22 mouse cellular contexts compared by ENCODE assay signal in the genomic region with DNA sequence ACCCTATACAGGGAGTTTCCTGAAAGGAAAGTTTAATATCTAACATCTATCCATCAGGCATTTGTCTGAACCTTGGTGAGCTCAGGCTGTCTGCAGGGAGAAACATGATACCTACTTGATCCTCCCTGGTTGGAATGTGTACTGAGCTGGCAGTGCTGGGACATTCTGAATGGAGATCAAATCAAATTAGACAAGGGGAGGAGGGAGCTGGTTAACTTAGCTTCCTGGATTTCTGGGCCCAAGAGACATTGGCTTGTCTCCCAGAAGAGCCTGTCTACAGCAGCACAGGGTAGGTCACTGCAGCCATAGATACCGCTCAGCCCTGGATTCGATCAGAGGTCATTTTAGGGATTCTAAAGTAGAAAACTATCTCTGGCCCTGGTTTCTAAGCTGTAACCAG. TPM values are rescaled to one million over a fixed set of nuclear protein-coding genes. Genes with fewer than 3 reads are reported as not detected.
DNase-seq lines count a peak whose midpoint lies in the region; ATAC-seq lines count a peak whose summit lies in the region.
"Had no signal": no experiment of that assay in that cellular context is flagged by ENCODE, and none has a peak within 500 bp of the region (broad histone marks: within the 10 kb centered on the region; RNA-seq: fewer than 3 reads in every experiment).

No protein-coding gene starts in this region.

- H3K4me2 ChIP-seq in heart, embryonic 11.5 days, result no peak overlapping the region
- H3K4me2 ChIP-seq in limb, embryonic 13.5 days (replicated peaks), result no peak overlapping the region
- H3K4me2 ChIP-seq in liver, embryonic 11.5 days, result no peak overlapping the region
- H3K4me2 ChIP-seq: forebrain, embryonic 12.5 days; heart, embryonic 13.5 days; hindbrain, embryonic 12.5 days; liver, embryonic 12.5 days; lung, embryonic 15.5 days; midbrain, embryonic 13.5 days had no signal

- peaks cover 6% of the 10 kb centered on the region for H3K4me1 ChIP-seq in heart, embryonic 11.5 days (ENCODE audit: control insufficient read depth, insufficient read depth, low read length)
- H3K4me1 ChIP-seq in limb, embryonic 13.5 days, result peaks cover 16% of the 10 kb centered on the region
- peaks cover 18% of the 10 kb centered on the region for H3K4me1 ChIP-seq in limb, embryonic 10.5 days
- peaks cover 4% of the 10 kb centered on the region; the same call in 1 of the 2 replicates for H3K4me1 ChIP-seq in liver, embryonic 11.5 days (replicated peaks; ENCODE audit: control insufficient read depth, insufficient read depth, low read length)

- H3K36me3 ChIP-seq in heart, embryonic 11.5 days (ENCODE audit: control insufficient read depth, insufficient read depth, low read length), result peaks cover 15% of the 10 kb centered on the region; the same call in 1 of the 2 replicates
- peaks cover 54% of the 10 kb centered on the region for H3K36me3 ChIP-seq in limb, embryonic 13.5 days
- peaks cover 63% of the 10 kb centered on the region for H3K36me3 ChIP-seq in limb, embryonic 10.5 days
- peaks cover 23% of the 10 kb centered on the region for H3K36me3 ChIP-seq in liver, embryonic 11.5 days (ENCODE audit: control insufficient read depth, insufficient read depth, low read length)

- H3K9ac ChIP-seq in heart, embryonic 11.5 days (ENCODE audit: low read depth, low read length), result no peak overlapping the region
- no peak overlapping the region for H3K9ac ChIP-seq in limb, embryonic 13.5 days
- H3K9ac ChIP-seq in liver, embryonic 11.5 days (ENCODE audit: low read depth, low read length), result no peak overlapping the region
- H3K9ac ChIP-seq: forebrain, embryonic 12.5 days; heart, embryonic 13.5 days; hindbrain, embryonic 12.5 days; liver, embryonic 12.5 days; lung, embryonic 15.5 days; midbrain, embryonic 13.5 days had no signal

- WGBS in heart, embryonic 11.5 days (ENCODE audit: insufficient replicate concordance), result 90% methylated on average over 2 of the region's 2 CpGs
- 86% methylated on average over 2 of the region's 2 CpGs for WGBS in limb, embryonic 13.5 days
- WGBS in limb, embryonic 10.5 days, result 96% methylated on average over 2 of the region's 2 CpGs
- WGBS in liver, embryonic 11.5 days, result 81% methylated on average over 2 of the region's 2 CpGs

- peaks cover 31% of the 10 kb centered on the region for H3K27me3 ChIP-seq in heart, embryonic 11.5 days (ENCODE audit: control insufficient read depth, insufficient read depth, low read length)
- H3K27me3 ChIP-seq in limb, embryonic 13.5 days, result peaks cover 31% of the 10 kb centered on the region
- peaks cover 35% of the 10 kb centered on the region for H3K27me3 ChIP-seq in limb, embryonic 10.5 days (ENCODE audit: low read depth, poor library complexity, severe bottlenecking)
- H3K27me3 ChIP-seq in liver, embryonic 11.5 days (replicated peaks; ENCODE audit: control insufficient read depth, insufficient read depth, low read length), result peaks cover 25% of the 10 kb centered on the region

- no peak for ATAC-seq in heart, embryonic 11.5 days (replicated peaks; ENCODE audit: insufficient number of reproducible peaks, low FRiP score, low TSS enrichment)
- 0 out of 2 replicates have a peak, but pooled peaks have one; percentile 17 for ATAC-seq in limb, embryonic 13.5 days (ENCODE audit: low FRiP score, low read depth)
- no peak for ATAC-seq in liver, embryonic 11.5 days (replicated peaks; ENCODE audit: low FRiP score)
- ATAC-seq: activated CD4-positive, CD25-positive, alpha-beta regulatory T cell, adult 4 months; liver, embryonic 12.5 days; midbrain, embryonic 13.5 days had no signal

- no peak overlapping the region for H3K27ac ChIP-seq in heart, embryonic 11.5 days (ENCODE audit: low read depth, low read length)
- no peak overlapping the region for H3K27ac ChIP-seq in limb, embryonic 13.5 days
- no peak overlapping the region for H3K27ac ChIP-seq in limb, embryonic 10.5 days
- H3K27ac ChIP-seq in liver, embryonic 11.5 days (ENCODE audit: low read depth, low read length), result no peak overlapping the region
- H3K27ac ChIP-seq: heart, embryonic 13.5 days; hindbrain, embryonic 12.5 days; liver, embryonic 12.5 days; lung, embryonic 15.5 days; midbrain, embryonic 13.5 days; stomach, postnatal 0 days had no signal

- peak; percentile 12 to 23 for DNase-seq in heart, adult 9 months (ENCODE audit: low spot score in 2 of 2)
- no peak for DNase-seq in limb, embryonic 10.5 days (ENCODE audit: low spot score)
- peak; percentile 77 for DNase-seq in adipocyte (ENCODE audit: low spot score)
- no peak for DNase-seq in cerebellum, postnatal 10 days
- no peak for DNase-seq in liver, embryonic 11.5 days (ENCODE audit: low spot score)
- DNase-seq: adrenal gland, postnatal 25 days; cerebellum, adult 2 months; layer of hippocampus, postnatal 36 days; right cerebral cortex, postnatal 25 days had no signal

- H3K4me3 ChIP-seq in heart, embryonic 11.5 days (ENCODE audit: low read depth, low read length), result no peak overlapping the region
- no peak overlapping the region for H3K4me3 ChIP-seq in limb, embryonic 13.5 days
- H3K4me3 ChIP-seq in limb, embryonic 10.5 days, result no peak overlapping the region
- no peak overlapping the region for H3K4me3 ChIP-seq in liver, embryonic 11.5 days (ENCODE audit: low read depth, low read length)
- H3K4me3 ChIP-seq: forebrain, embryonic 12.5 days; heart, embryonic 13.5 days; hindbrain, embryonic 12.5 days; liver, embryonic 12.5 days; lung, embryonic 15.5 days; midbrain, embryonic 13.5 days had no signal

- H3K9me3 ChIP-seq in heart, embryonic 11.5 days (replicated peaks; ENCODE audit: control insufficient read depth, low read length), result no peaks in the 10 kb centered on the region
- H3K9me3 ChIP-seq in limb, embryonic 13.5 days, result no peaks in the 10 kb centered on the region
- no peaks in the 10 kb centered on the region for H3K9me3 ChIP-seq in limb, embryonic 10.5 days (replicated peaks)
- no peaks in the 10 kb centered on the region for H3K9me3 ChIP-seq in liver, embryonic 11.5 days (ENCODE audit: control insufficient read depth, low read length)
- H3K9me3 ChIP-seq: forebrain, embryonic 12.5 days; heart, embryonic 13.5 days; hindbrain, embryonic 12.5 days; liver, embryonic 12.5 days; lung, embryonic 15.5 days; midbrain, embryonic 13.5 days had no signal

RNA-seq across cellular contexts. Expression of a gene that starts 4.2 kb away (rescaled TPM):
- 0.27 TPM in 1 of 2 replicates, not detected in the other for polyA plus RNA-seq in heart, embryonic 11.5 days (2014; fragmentation: Nextera tagmentation; extraction: Ambion mirVana)
- polyA plus RNA-seq in limb, embryonic 13.5 days (2015; fragmentation: Nextera tagmentation; extraction: Ambion mirVana), result 0.92 TPM in 2 replicates
- 0.39 and 0.66 TPM in 2 replicates for polyA plus RNA-seq in limb, embryonic 10.5 days (2016; fragmentation: Nextera tagmentation; extraction: Ambion mirVana)
- 0.14 and 0.29 TPM in 2 replicates for polyA plus RNA-seq in liver, embryonic 11.5 days (2014; fragmentation: Nextera tagmentation; extraction: Ambion mirVana)
- polyA plus RNA-seq: activated CD4-positive, CD25-positive, alpha-beta regulatory T cell, adult 4 months; liver, embryonic 12.5 days had no signal

RNA-seq across cellular contexts. Expression of a gene that starts 5.7 kb away (rescaled TPM):
- not detected in 2 replicates for polyA plus RNA-seq in heart, embryonic 11.5 days (2014; fragmentation: Nextera tagmentation; extraction: Ambion mirVana)
- not detected in 2 replicates for polyA plus RNA-seq in limb, embryonic 13.5 days (2015; fragmentation: Nextera tagmentation; extraction: Ambion mirVana)
- polyA plus RNA-seq in limb, embryonic 10.5 days (2016; fragmentation: Nextera tagmentation; extraction: Ambion mirVana), result not detected in 2 replicates
- not detected in 2 replicates for polyA plus RNA-seq in liver, embryonic 11.5 days (2014; fragmentation: Nextera tagmentation; extraction: Ambion mirVana)
- polyA plus RNA-seq: activated CD4-positive, CD25-positive, alpha-beta regulatory T cell, adult 4 months; cerebellum, adult 2 months; forebrain, embryonic 12.5 days; heart, embryonic 13.5 days; hindbrain, embryonic 12.5 days; intestine, embryonic 14.5 days; large intestine, adult 2 months; liver, embryonic 12.5 days; midbrain, embryonic 13.5 days; neural tube, embryonic 14.5 days; stomach, postnatal 0 days had no signal

RNA-seq across cellular contexts. Expression of a gene that starts 52.7 kb away (rescaled TPM):
- 21.2 and 25.7 TPM in 2 replicates for polyA plus RNA-seq in heart, embryonic 11.5 days (2014; fragmentation: Nextera tagmentation; extraction: Ambion mirVana)
- 31.5 and 32.8 TPM in 2 replicates for polyA plus RNA-seq in limb, embryonic 13.5 days (2015; fragmentation: Nextera tagmentation; extraction: Ambion mirVana)
- polyA plus RNA-seq in limb, embryonic 10.5 days (2016; fragmentation: Nextera tagmentation; extraction: Ambion mirVana), result 56.1 and 56.5 TPM in 2 replicates
- polyA plus RNA-seq in liver, embryonic 11.5 days (2014; fragmentation: Nextera tagmentation; extraction: Ambion mirVana), result 41.4 and 42.9 TPM in 2 replicates

RNA-seq across cellular contexts. Expression of a gene that starts 52.8 kb away (rescaled TPM):
- polyA plus RNA-seq in heart, embryonic 11.5 days (2014; fragmentation: Nextera tagmentation; extraction: Ambion mirVana), result 15.1 and 18.0 TPM in 2 replicates
- polyA plus RNA-seq in limb, embryonic 13.5 days (2015; fragmentation: Nextera tagmentation; extraction: Ambion mirVana), result 8.0 and 9.7 TPM in 2 replicates
- polyA plus RNA-seq in limb, embryonic 10.5 days (2016; fragmentation: Nextera tagmentation; extraction: Ambion mirVana), result 9.2 and 10.0 TPM in 2 replicates
- 24.2 and 27.2 TPM in 2 replicates for polyA plus RNA-seq in liver, embryonic 11.5 days (2014; fragmentation: Nextera tagmentation; extraction: Ambion mirVana)

Comparison
In these comparisons a context has a peak if more than half of its experiments do, and no peak if none do; other contexts are left out.
1. DNase-seq: peak in heart, adult 9 months (2 of 2) and adipocyte (single experiment); none in limb, embryonic 10.5 days (single experiment), cerebellum, postnatal 10 days (0 of 2) and liver, embryonic 11.5 days (single experiment).